Mouse (Mus musculus) liver, postnatal 0 days (tissue): ENCODE data around the gene Hsf5.

Experiments used
- CTCF ChIP-seq: sonication (generic); IDR thresholded peaks from 2 replicates; pipeline ENCODE4 v1.5.1; 2016; ENCODE audit warnings: antibody characterized with exemption, low read depth
- EP300 ChIP-seq: IDR thresholded peaks from 2 replicates; pipeline ENCODE4 v1.6.1; 2016; ENCODE audit warnings: antibody characterized with exemption, low read depth, mild to moderate bottlenecking

GRCm38 (mm10) chr11:87570743-87571142 lies 46.2 kb upstream of the Hsf5 start:
- no peak for TF ChIP-seq CTCF
- TF ChIP-seq EP300: no peak
